Mouse (Mus musculus): ENCODE measurements at regions not wholly inside any gene's neighbourhood (a gene's known extent, or its start where the extent isn't known, plus 50 kb on each side); places are given as distances from the start of the nearest gene placed in this dataset.

GRCm38 (mm10) chr13:82907689-82908088 lies 596.1 kb upstream of the Mef2c start:
- Histone ChIP-seq H3K9me3 (ENCODE audit: control insufficient read depth, low read length) (no peaks in the 10 kb centered on the region), H3K4me1 (ENCODE audit: control insufficient read depth, insufficient read depth, low read length) (no peaks in the 10 kb centered on the region), H3K4me2 (ENCODE audit: low read depth, severe bottlenecking) (no peak overlapping the region), H3K4me3 (ENCODE audit: low read depth, low read length) (no peak overlapping the region), H3K27me3 (ENCODE audit: control insufficient read depth, insufficient read depth, low read length) (no peaks in the 10 kb centered on the region), H3K36me3 (ENCODE audit: control insufficient read depth, insufficient read depth, low read length) (no peaks in the 10 kb centered on the region), H3K9ac (ENCODE audit: low read length) (no peak overlapping the region), H3K27ac (replicated peaks; ENCODE audit: low read depth, low read length) (no peak overlapping the region)
- no peak for DNase-seq (ENCODE audit: low spot score)
- 89% methylated on average over 4 of the region's 4 CpGs for WGBS
- no peak for ATAC-seq (ENCODE audit: insufficient number of reproducible peaks, low FRiP score, low TSS enrichment, low read depth)

GRCm38 (mm10) chr13:82909151-82909550 lies 594.7 kb upstream of the Mef2c start:
- Histone ChIP-seq H3K36me3 (ENCODE audit: control insufficient read depth, insufficient read depth, low read length) (no peaks in the 10 kb centered on the region), H3K4me1 (ENCODE audit: control insufficient read depth, insufficient read depth, low read length) (no peaks in the 10 kb centered on the region), H3K4me3 (ENCODE audit: low read depth, low read length) (no peak overlapping the region), H3K9me3 (ENCODE audit: control insufficient read depth, low read length) (no peaks in the 10 kb centered on the region), H3K27ac (replicated peaks; ENCODE audit: low read depth, low read length) (no peak overlapping the region), H3K27me3 (ENCODE audit: control insufficient read depth, insufficient read depth, low read length) (no peaks in the 10 kb centered on the region), H3K9ac (ENCODE audit: low read length) (no peak overlapping the region), H3K4me2 (ENCODE audit: low read depth, severe bottlenecking) (no peak overlapping the region)
- ATAC-seq (ENCODE audit: insufficient number of reproducible peaks, low FRiP score, low TSS enrichment, low read depth) (no peak), DNase-seq (ENCODE audit: low spot score) (no peak)
- 94% methylated on average over 4 of the region's 4 CpGs for WGBS

- H3K4me3 ChIP-seq (ENCODE audit: low read depth, low read length): no peak overlapping the region
- no peaks in the 10 kb centered on the region for H3K9me3 ChIP-seq (ENCODE audit: control insufficient read depth, low read length)
- WGBS: 75% methylated on average over 8 of the region's 8 CpGs
- H3K36me3 ChIP-seq (ENCODE audit: control insufficient read depth, insufficient read depth, low read length): no peaks in the 10 kb centered on the region
- H3K9ac ChIP-seq (ENCODE audit: low read length): no peak overlapping the region
- H3K4me2 ChIP-seq (ENCODE audit: low read depth, severe bottlenecking): no peak overlapping the region
- H3K4me1 ChIP-seq (ENCODE audit: control insufficient read depth, insufficient read depth, low read length): no peaks in the 10 kb centered on the region
- H3K27ac ChIP-seq (replicated peaks; ENCODE audit: low read depth, low read length): no peak overlapping the region
- H3K27me3 ChIP-seq (ENCODE audit: control insufficient read depth, insufficient read depth, low read length): no peaks in the 10 kb centered on the region
- ATAC-seq (ENCODE audit: insufficient number of reproducible peaks, low FRiP score, low TSS enrichment, low read depth): no peak
- DNase-seq (ENCODE audit: low spot score): no peak
Measured at GRCm38 (mm10) chr13:82912859-82913258, 591.0 kb upstream of the Mef2c start.

- H3K4me3 ChIP-seq (ENCODE audit: low read depth, low read length): no peak overlapping the region
- H3K9me3 ChIP-seq (ENCODE audit: control insufficient read depth, low read length): no peaks in the 10 kb centered on the region
- H3K4me2 ChIP-seq (ENCODE audit: low read depth, severe bottlenecking): no peak overlapping the region
- no peak for ATAC-seq (ENCODE audit: insufficient number of reproducible peaks, low FRiP score, low TSS enrichment, low read depth)
- no peak for DNase-seq (ENCODE audit: low spot score)
- H3K4me1 ChIP-seq (ENCODE audit: control insufficient read depth, insufficient read depth, low read length): no peaks in the 10 kb centered on the region
- no peak overlapping the region for H3K9ac ChIP-seq (ENCODE audit: low read length)
- H3K27me3 ChIP-seq (ENCODE audit: control insufficient read depth, insufficient read depth, low read length): no peaks in the 10 kb centered on the region
- no peak overlapping the region for H3K27ac ChIP-seq (replicated peaks; ENCODE audit: low read depth, low read length)
- H3K36me3 ChIP-seq (ENCODE audit: control insufficient read depth, insufficient read depth, low read length): no peaks in the 10 kb centered on the region
- 91% methylated on average over 4 of the region's 4 CpGs for WGBS
Measured at GRCm38 (mm10) chr13:82915194-82915593, 588.6 kb upstream of the Mef2c start.

GRCm38 (mm10) chr13:82930010-82930409 lies 573.8 kb upstream of the Mef2c start:
- H3K4me2 ChIP-seq (ENCODE audit: low read depth, severe bottlenecking): no peak overlapping the region
- H3K9me3 ChIP-seq (ENCODE audit: control insufficient read depth, low read length): no peaks in the 10 kb centered on the region
- no peak overlapping the region for H3K27ac ChIP-seq (replicated peaks; ENCODE audit: low read depth, low read length)
- DNase-seq (ENCODE audit: low spot score): no peak
- H3K9ac ChIP-seq (ENCODE audit: low read length): no peak overlapping the region
- no peaks in the 10 kb centered on the region for H3K27me3 ChIP-seq (ENCODE audit: control insufficient read depth, insufficient read depth, low read length)
- ATAC-seq (ENCODE audit: insufficient number of reproducible peaks, low FRiP score, low TSS enrichment, low read depth): no peak
- H3K4me3 ChIP-seq (ENCODE audit: low read depth, low read length): no peak overlapping the region
- no peaks in the 10 kb centered on the region for H3K4me1 ChIP-seq (ENCODE audit: control insufficient read depth, insufficient read depth, low read length)
- H3K36me3 ChIP-seq (ENCODE audit: control insufficient read depth, insufficient read depth, low read length): no peaks in the 10 kb centered on the region

GRCm38 (mm10) chr13:82937856-82938255 lies 566.0 kb upstream of the Mef2c start:
- ATAC-seq (ENCODE audit: insufficient number of reproducible peaks, low FRiP score, low TSS enrichment, low read depth) (no peak), DNase-seq (ENCODE audit: low spot score) (no peak)
- H3K4me2 ChIP-seq (ENCODE audit: low read depth, severe bottlenecking): no peak overlapping the region
- no peaks in the 10 kb centered on the region for H3K9me3 ChIP-seq (ENCODE audit: control insufficient read depth, low read length)
- no peaks in the 10 kb centered on the region for H3K36me3 ChIP-seq (ENCODE audit: control insufficient read depth, insufficient read depth, low read length)
- no peak overlapping the region for H3K27ac ChIP-seq (replicated peaks; ENCODE audit: low read depth, low read length)
- H3K27me3 ChIP-seq (ENCODE audit: control insufficient read depth, insufficient read depth, low read length): no peaks in the 10 kb centered on the region
- no peaks in the 10 kb centered on the region for H3K4me1 ChIP-seq (ENCODE audit: control insufficient read depth, insufficient read depth, low read length)
- no peak overlapping the region for H3K4me3 ChIP-seq (ENCODE audit: low read depth, low read length)
- H3K9ac ChIP-seq (ENCODE audit: low read length): no peak overlapping the region
- WGBS: 92% methylated on average over 3 of the region's 3 CpGs

GRCm38 (mm10) chr13:82942691-82943341 lies 561.0 kb upstream of the Mef2c start:
- no peak for DNase-seq (ENCODE audit: low spot score)
- Histone ChIP-seq H3K27ac (replicated peaks; ENCODE audit: low read depth, low read length) (no peak overlapping the region), H3K36me3 (ENCODE audit: control insufficient read depth, insufficient read depth, low read length) (no peaks in the 10 kb centered on the region), H3K9me3 (ENCODE audit: control insufficient read depth, low read length) (no peaks in the 10 kb centered on the region), H3K4me3 (ENCODE audit: low read depth, low read length) (no peak overlapping the region), H3K9ac (ENCODE audit: low read length) (no peak overlapping the region), H3K4me1 (ENCODE audit: control insufficient read depth, insufficient read depth, low read length) (no peaks in the 10 kb centered on the region), H3K27me3 (ENCODE audit: control insufficient read depth, insufficient read depth, low read length) (no peaks in the 10 kb centered on the region), H3K4me2 (ENCODE audit: low read depth, severe bottlenecking) (no peak overlapping the region)
- 78% methylated on average over 11 of the region's 11 CpGs for WGBS
- ATAC-seq (ENCODE audit: insufficient number of reproducible peaks, low FRiP score, low TSS enrichment, low read depth): no peak

GRCm38 (mm10) chr13:82946931-82947330 lies 556.9 kb upstream of the Mef2c start:
- WGBS: 88% methylated on average over 5 of the region's 5 CpGs
- Histone ChIP-seq H3K36me3 (ENCODE audit: control insufficient read depth, insufficient read depth, low read length) (no peaks in the 10 kb centered on the region), H3K27ac (replicated peaks; ENCODE audit: low read depth, low read length) (no peak overlapping the region), H3K9me3 (ENCODE audit: control insufficient read depth, low read length) (no peaks in the 10 kb centered on the region), H3K4me1 (ENCODE audit: control insufficient read depth, insufficient read depth, low read length) (no peaks in the 10 kb centered on the region), H3K27me3 (ENCODE audit: control insufficient read depth, insufficient read depth, low read length) (no peaks in the 10 kb centered on the region), H3K9ac (ENCODE audit: low read length) (no peak overlapping the region), H3K4me2 (ENCODE audit: low read depth, severe bottlenecking) (no peak overlapping the region), H3K4me3 (ENCODE audit: low read depth, low read length) (no peak overlapping the region)
- ATAC-seq (ENCODE audit: insufficient number of reproducible peaks, low FRiP score, low TSS enrichment, low read depth) (no peak), DNase-seq (ENCODE audit: low spot score) (no peak)

GRCm38 (mm10) chr13:82949541-82949940 lies 554.3 kb upstream of the Mef2c start:
- no peak overlapping the region for H3K4me2 ChIP-seq (ENCODE audit: low read depth, severe bottlenecking)
- H3K27ac ChIP-seq (replicated peaks; ENCODE audit: low read depth, low read length): no peak overlapping the region
- no peaks in the 10 kb centered on the region for H3K27me3 ChIP-seq (ENCODE audit: control insufficient read depth, insufficient read depth, low read length)
- H3K9ac ChIP-seq (ENCODE audit: low read length): no peak overlapping the region
- WGBS: 84% methylated on average over 6 of the region's 6 CpGs
- ATAC-seq (ENCODE audit: insufficient number of reproducible peaks, low FRiP score, low TSS enrichment, low read depth) (no peak), DNase-seq (ENCODE audit: low spot score) (no peak)
- no peaks in the 10 kb centered on the region for H3K36me3 ChIP-seq (ENCODE audit: control insufficient read depth, insufficient read depth, low read length)
- H3K4me1 ChIP-seq (ENCODE audit: control insufficient read depth, insufficient read depth, low read length): no peaks in the 10 kb centered on the region
- no peaks in the 10 kb centered on the region for H3K9me3 ChIP-seq (ENCODE audit: control insufficient read depth, low read length)
- H3K4me3 ChIP-seq (ENCODE audit: low read depth, low read length): no peak overlapping the region

Data from limb, embryonic 11.5 days (tissue).